Mouse (Mus musculus) stomach, postnatal 0 days (tissue): Measurements from ENCODE around the gene Slc11a1. TPM values are rescaled to one million over a fixed set of nuclear protein-coding genes. Genes with fewer than 3 reads are reported as not detected.
"Not testable (repeated sequence)": the region's sequence is repeated elsewhere in the genome, so short reads cannot be mapped to it uniquely, and the experiment has no call there.

ENCODE experiments used
- ATAC-seq: fragments of 200-750 bp; cut with Nextera tagmentation; 2 replicates; pipeline ENCODE4 v1.8.0; 2017; ENCODE audit not compliant: low FRiP score, low TSS enrichment
- DNase-seq: peaks from one replicate; pipeline ENCODE4 v3.0.0-alpha.2; 2016; ENCODE audit warnings: low spot score
- H3K27ac ChIP-seq: fragments of 300-500 bp; sonication (generic); replicated peaks from 2 replicates; pipeline ENCODE4 v1.5.1; 2014; ENCODE audit warnings: mild to moderate bottlenecking, control low read depth
- H3K27me3 ChIP-seq: fragments of 300-500 bp; sonication (generic); 2 replicates; pipeline ENCODE4 v1.6.1; 2014; ENCODE audit warnings: low read length; ENCODE audit not compliant: control insufficient read depth, insufficient read depth
- H3K36me3 ChIP-seq: fragments of 300-500 bp; sonication (generic); 2 replicates; pipeline ENCODE4 v1.6.1; 2014; ENCODE audit warnings: low read length, mixed read lengths; ENCODE audit not compliant: control insufficient read depth, insufficient read depth
- H3K4me1 ChIP-seq: fragments of 300-500 bp; sonication (generic); replicated peaks from 2 replicates; pipeline ENCODE4 v1.6.1; 2014; ENCODE audit warnings: antibody characterized with exemption; ENCODE audit not compliant: control insufficient read depth, insufficient read depth
- H3K4me2 ChIP-seq: fragments of 300-500 bp; sonication (generic); replicated peaks from 2 replicates; pipeline ENCODE4 v1.6.1; 2014; ENCODE audit warnings: low read depth, mild to moderate bottlenecking, control low read depth, moderate library complexity
- H3K4me3 ChIP-seq: fragments of 300-500 bp; sonication (generic); 2 replicates; pipeline ENCODE4 v1.5.1; 2014; ENCODE audit warnings: low read depth, low read length, control low read depth
- H3K9ac ChIP-seq: fragments of 300-500 bp; sonication (generic); 2 replicates; pipeline ENCODE4 v1.6.1; 2014; ENCODE audit warnings: mild to moderate bottlenecking, low read length, control low read depth, mixed read lengths
- H3K9me3 ChIP-seq: fragments of 300-500 bp; sonication (generic); 2 replicates; pipeline ENCODE4 v1.6.1; 2016; ENCODE audit warnings: low read length; ENCODE audit not compliant: control insufficient read depth
- CTCF ChIP-seq: IDR thresholded peaks from 2 replicates; pipeline ENCODE4 v1.5.1; 2016; ENCODE audit warnings: antibody characterized with exemption, low read depth, mild to moderate bottlenecking, moderate library complexity
- EP300 ChIP-seq: optimal IDR thresholded peaks from 2 replicates; pipeline ENCODE3; 2016; ENCODE audit warnings: antibody characterized with exemption
- whole genome bisulfite sequencing: fragments of 180-500 bp; shearing (Covaris S2); extraction: QIAGEN DNeasy Blood & Tissue Kit; methylation state at CpG from one replicate; pipeline ENCODE4 v1.1.7; 2014; 5-methylcytosine and 5-hydroxymethylcytosine counted together
- polyA plus RNA-seq: library from polyadenylated mRNA; unstranded; fragments of >200 nt; fragmentation: Nextera tagmentation; extraction: Ambion mirVana; gene quantifications from 2 replicates; pipeline ENCODE4 v1.2.1, GENCODE M21; 2015

Gene Slc11a1
- polyA plus RNA-seq, 1 experiment from 2014 or later: 3.8 TPM

GRCm38 (mm10) chr1:74393697-74394096 lies 18.7 kb downstream of the Slc11a1 start:
- Histone ChIP-seq H3K36me3 (peaks cover 11% of the 10 kb centered on the region), H3K4me2 (0 out of 2 replicates have a peak overlapping the region, but pooled peaks have one; percentile 96), H3K4me3 (no peak overlapping the region), H3K27me3 (no peaks in the 10 kb centered on the region), H3K4me1 (peaks cover 3% of the 10 kb centered on the region), H3K9ac (no peak overlapping the region), H3K9me3 (no peaks in the 10 kb centered on the region), H3K27ac (no peak overlapping the region)
- DNase-seq (no peak), ATAC-seq (no peak)
- TF ChIP-seq CTCF (no peak), EP300 (no peak)
- WGBS: 78% methylated on average over 9 of the region's 9 CpGs

- no peaks in the 10 kb centered on the region for H3K9me3 ChIP-seq
- peaks cover 3% of the 10 kb centered on the region for H3K4me1 ChIP-seq
- no peak overlapping the region for H3K9ac ChIP-seq
- ATAC-seq: no peak
- DNase-seq: no peak
- no peaks in the 10 kb centered on the region for H3K27me3 ChIP-seq
- 88% methylated on average over 9 of the region's 9 CpGs for WGBS
- peaks cover 11% of the 10 kb centered on the region for H3K36me3 ChIP-seq
- no peak overlapping the region for H3K27ac ChIP-seq
- no peak overlapping the region for H3K4me3 ChIP-seq
- H3K4me2 ChIP-seq: no peak overlapping the region
- no peak for TF ChIP-seq CTCF
- TF ChIP-seq EP300: no peak
Observed at GRCm38 (mm10) chr1:74394311-74394710, 19.3 kb downstream of the Slc11a1 start.

- DNase-seq: no peak
- H3K4me1 ChIP-seq: peaks cover 3% of the 10 kb centered on the region
- TF ChIP-seq EP300 (no peak), CTCF (no peak)
Observed at GRCm38 (mm10) chr1:74394858-74395257, 19.9 kb downstream of the Slc11a1 start.

GRCm38 (mm10) chr1:74395290-74395689 lies 20.3 kb downstream of the Slc11a1 start:
- WGBS: 77% methylated on average over 11 of the region's 13 CpGs
- peaks cover under 1% of the 10 kb centered on the region for H3K4me1 ChIP-seq
- H3K9me3 ChIP-seq: no peaks in the 10 kb centered on the region
- no peak overlapping the region for H3K27ac ChIP-seq
- no peak overlapping the region for H3K4me3 ChIP-seq
- ATAC-seq (no peak), DNase-seq (no peak)
- no peaks in the 10 kb centered on the region for H3K27me3 ChIP-seq
- H3K36me3 ChIP-seq: peaks cover 11% of the 10 kb centered on the region
- no peak overlapping the region for H3K9ac ChIP-seq
- H3K4me2 ChIP-seq: no peak overlapping the region
- no peak for TF ChIP-seq CTCF
- TF ChIP-seq EP300: no peak

More at GRCm38 (mm10) chr1:74394858-74395257, 19.9 kb downstream of the Slc11a1 start:
- no peak overlapping the region for H3K4me3 ChIP-seq
- ATAC-seq: no peak
- no peaks in the 10 kb centered on the region for H3K9me3 ChIP-seq
- H3K27me3 ChIP-seq: no peaks in the 10 kb centered on the region
- peaks cover 11% of the 10 kb centered on the region for H3K36me3 ChIP-seq
- H3K27ac ChIP-seq: no peak overlapping the region
- WGBS: 89% methylated on average over 15 of the region's 15 CpGs
- no peak overlapping the region for H3K9ac ChIP-seq
- H3K4me2 ChIP-seq: no peak overlapping the region

GRCm38 (mm10) chr1:74396456-74397222 lies 21.6 kb downstream of the Slc11a1 start:
- 3% methylated on average over 12 of the region's 12 CpGs for WGBS
- H3K27me3 ChIP-seq, H3K9ac ChIP-seq, H3K4me3 ChIP-seq, H3K9me3 ChIP-seq, DNase-seq, ATAC-seq, H3K4me1 ChIP-seq: not testable (repeated sequence)
- Histone ChIP-seq H3K36me3 (peaks cover 11% of the 10 kb centered on the region), H3K27ac (peak overlapping the region; percentile 89), H3K4me2 (0 out of 2 replicates have a peak overlapping the region, but pooled peaks have one; percentile 32)

GRCm38 (mm10) chr1:74397268-74397918 lies 22.4 kb downstream of the Slc11a1 start:
- H3K36me3 ChIP-seq: peaks cover 11% of the 10 kb centered on the region
- H3K4me2 ChIP-seq: peak overlapping the region; percentile 75
- H3K9ac ChIP-seq: peak overlapping the region; percentile 59
- H3K9me3 ChIP-seq: no peaks in the 10 kb centered on the region
- TF ChIP-seq CTCF: peak; percentile 91
- peak; percentile 61 for TF ChIP-seq EP300
- H3K4me1 ChIP-seq: no peaks in the 10 kb centered on the region; the same call in 1 of the 2 replicates
- peak overlapping the region; percentile 89 for H3K27ac ChIP-seq
- DNase-seq: peak; percentile 100
- H3K27me3 ChIP-seq: no peaks in the 10 kb centered on the region
- under 1% methylated on average over 41 of the region's 41 CpGs for WGBS
- H3K4me3 ChIP-seq: peak overlapping the region; percentile 36
- peak; percentile 94 for ATAC-seq
